ENCODE assay signal across 23 mouse cellular contexts in the genomic region with DNA sequence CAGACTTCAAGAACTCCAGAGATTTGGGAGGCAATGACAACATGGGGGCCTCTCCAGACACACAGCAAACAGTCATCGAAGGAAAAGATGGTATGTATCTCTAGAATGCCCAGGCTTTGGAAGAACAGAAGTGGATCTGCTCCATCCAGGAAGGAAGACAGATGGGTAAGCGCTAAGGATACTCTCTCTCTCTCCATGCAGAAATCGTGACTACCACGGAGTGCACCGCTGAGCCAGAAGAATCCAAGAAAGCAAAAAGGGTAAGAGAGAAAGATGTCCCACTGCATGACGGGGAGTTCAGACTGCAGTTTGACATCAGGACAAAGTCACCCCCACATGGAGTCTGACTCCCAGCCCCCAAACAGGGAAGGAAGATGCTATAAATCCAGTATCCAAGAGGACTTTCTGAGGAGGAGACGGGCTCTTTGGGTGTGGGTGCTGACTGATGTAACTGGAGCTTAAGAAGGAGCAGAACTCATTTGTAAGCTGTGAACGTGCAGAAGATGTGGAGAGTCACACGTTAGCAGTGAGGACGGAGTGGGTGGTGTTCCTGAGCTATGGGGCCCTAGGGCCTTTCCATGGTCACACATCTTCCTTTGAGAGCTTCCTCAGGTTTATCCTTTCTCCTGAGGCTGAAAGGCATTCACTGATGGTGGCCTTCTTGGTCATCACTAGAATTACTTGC. TPM values are rescaled to one million over a fixed set of nuclear protein-coding genes. Genes with fewer than 3 reads are reported as not detected.
"Had no signal": no experiment of that assay in that cellular context is flagged by ENCODE, and none has a peak within 500 bp of the region (broad histone marks: within the 10 kb centered on the region; RNA-seq: fewer than 3 reads in every experiment).

No protein-coding gene starts in this region.

- H3K36me3 ChIP-seq: limb, embryonic 15.5 days; liver, embryonic 12.5 days; midbrain, embryonic 10.5 days; neural tube, embryonic 15.5 days; stomach, embryonic 15.5 days had no signal

- H3K4me1 ChIP-seq: limb, embryonic 15.5 days; liver, embryonic 12.5 days; neural tube, embryonic 15.5 days; stomach, embryonic 15.5 days had no signal

- DNase-seq: kidney, adult 8-10 months; kidney, postnatal 25 days; lung, embryonic 14.5 days; lung, postnatal 10 days; lung, postnatal 4 days; midbrain, embryonic 14.5 days; thymus, postnatal 36 days had no signal

- H3K27me3 ChIP-seq: limb, embryonic 15.5 days; neural tube, embryonic 15.5 days; stomach, embryonic 15.5 days had no signal

- H3K27ac ChIP-seq: limb, embryonic 15.5 days; liver, embryonic 12.5 days; midbrain, embryonic 10.5 days; neural tube, embryonic 15.5 days; stomach, embryonic 15.5 days had no signal

- H3K4me3 ChIP-seq: limb, embryonic 15.5 days; liver, embryonic 12.5 days; midbrain, embryonic 10.5 days; myocyte; neural tube, embryonic 15.5 days; stomach, embryonic 15.5 days had no signal

RNA-seq across cellular contexts. Expression of a gene that starts 15.8 kb away (rescaled TPM):
- total RNA-seq: layer of hippocampus, adult 18-20 months; megakaryocyte, adult 5-6 weeks had no signal
- polyA plus RNA-seq: liver, embryonic 12.5 days; liver, embryonic 16.5 days; lung, embryonic 14.5 days; midbrain, embryonic 10.5 days; midbrain, embryonic 14.5 days; myocyte; neural tube, embryonic 11.5 days; thymus, postnatal 0 days had no signal

RNA-seq across cellular contexts. Expression of a gene that starts 23.2 kb away (rescaled TPM):
- total RNA-seq: layer of hippocampus, adult 18-20 months; layer of hippocampus, postnatal 14 days; megakaryocyte, adult 5-6 weeks had no signal
- polyA plus RNA-seq: kidney, embryonic 16.5 days; limb, embryonic 11.5 days; lung, embryonic 14.5 days; midbrain, embryonic 10.5 days; midbrain, embryonic 14.5 days; neural tube, embryonic 11.5 days; neural tube, embryonic 15.5 days had no signal

RNA-seq across cellular contexts. Expression of a gene that starts 37.6 kb away (rescaled TPM):
- total RNA-seq: layer of hippocampus, adult 18-20 months; layer of hippocampus, postnatal 14 days; left cerebral cortex, adult 8-10 months; megakaryocyte, adult 5-6 weeks had no signal
- polyA plus RNA-seq: intestine, embryonic 16.5 days; kidney, embryonic 16.5 days; limb, embryonic 11.5 days; limb, embryonic 15.5 days; liver, embryonic 12.5 days; liver, embryonic 16.5 days; lung, embryonic 14.5 days; midbrain, embryonic 10.5 days; midbrain, embryonic 14.5 days; myocyte; neural tube, embryonic 11.5 days; neural tube, embryonic 15.5 days; stomach, embryonic 15.5 days had no signal

RNA-seq across cellular contexts. Expression of a gene that starts 49.0 kb away (rescaled TPM):
- total RNA-seq: layer of hippocampus, adult 18-20 months; layer of hippocampus, postnatal 14 days; left cerebral cortex, adult 8-10 months; megakaryocyte, adult 5-6 weeks had no signal
- polyA plus RNA-seq: kidney, embryonic 16.5 days; limb, embryonic 11.5 days; liver, embryonic 12.5 days; liver, embryonic 16.5 days; lung, embryonic 14.5 days; midbrain, embryonic 10.5 days; midbrain, embryonic 14.5 days; myocyte; neural tube, embryonic 11.5 days; neural tube, embryonic 15.5 days; thymus, postnatal 0 days had no signal
